Mouse (Mus musculus): ENCODE data around the gene Bphl.

The Bphl gene

GRCm38 (mm10) chr13:34119406-34119805 lies 82.0 kb downstream of the Bphl start:
- in situ Hi-C loops (cut with MboI, MseI), result no loop called here

GRCm38 (mm10) chr13:34120536-34120935 lies 83.1 kb downstream of the Bphl start:
- in situ Hi-C loops (cut with MboI, MseI), result no loop called here

Data from regulatory T cell (primary cell).